Mouse (Mus musculus) kidney, adult 9 months (tissue): ENCODE measurements around the gene Vps18.
A peak's percentile ranks its signal among the peaks of the same experiment; 100 is the strongest.

Experiments used
- DNase-seq: peaks from one replicate; pipeline ENCODE4 v3.0.0; 2022

Gene Vps18

DNA sequence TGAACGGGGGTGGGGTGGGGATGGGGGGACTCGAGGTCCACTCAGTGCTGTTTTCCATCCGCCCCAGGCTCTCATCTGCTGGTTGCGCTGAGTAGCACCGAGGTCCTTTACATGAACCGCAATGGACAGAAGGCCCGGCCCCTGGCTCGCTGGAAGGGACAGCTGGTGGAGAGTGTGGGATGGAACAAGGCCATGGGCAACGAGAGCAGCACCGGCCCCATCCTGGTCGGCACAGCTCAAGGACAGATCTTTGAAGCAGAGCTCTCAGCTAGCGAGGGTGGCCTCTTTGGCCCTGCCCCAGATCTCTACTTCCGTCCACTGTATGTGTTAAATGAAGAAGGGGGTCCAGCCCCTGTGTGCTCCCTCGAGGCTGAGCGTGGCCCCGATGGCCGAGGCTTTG is 4.3 kb downstream of the Vps18 start:
- no peak for DNase-seq

DNA sequence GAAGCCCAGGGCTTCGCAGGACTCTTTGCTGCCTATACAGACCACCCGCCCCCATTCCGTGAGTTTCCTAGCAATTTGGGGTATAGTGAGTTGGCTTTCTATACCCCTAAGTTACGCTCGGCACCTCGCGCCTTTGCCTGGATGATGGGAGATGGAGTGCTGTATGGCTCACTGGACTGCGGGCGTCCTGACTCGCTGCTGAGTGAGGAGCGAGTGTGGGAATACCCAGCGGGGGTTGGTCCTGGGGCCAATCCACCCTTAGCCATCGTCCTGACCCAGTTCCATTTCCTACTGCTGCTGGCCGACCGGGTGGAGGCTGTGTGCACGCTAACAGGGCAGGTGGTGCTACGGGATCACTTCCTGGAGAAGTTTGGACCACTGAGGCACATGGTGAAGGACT is 4.8 kb downstream of the Vps18 start:
- DNase-seq, result no peak

DNA sequence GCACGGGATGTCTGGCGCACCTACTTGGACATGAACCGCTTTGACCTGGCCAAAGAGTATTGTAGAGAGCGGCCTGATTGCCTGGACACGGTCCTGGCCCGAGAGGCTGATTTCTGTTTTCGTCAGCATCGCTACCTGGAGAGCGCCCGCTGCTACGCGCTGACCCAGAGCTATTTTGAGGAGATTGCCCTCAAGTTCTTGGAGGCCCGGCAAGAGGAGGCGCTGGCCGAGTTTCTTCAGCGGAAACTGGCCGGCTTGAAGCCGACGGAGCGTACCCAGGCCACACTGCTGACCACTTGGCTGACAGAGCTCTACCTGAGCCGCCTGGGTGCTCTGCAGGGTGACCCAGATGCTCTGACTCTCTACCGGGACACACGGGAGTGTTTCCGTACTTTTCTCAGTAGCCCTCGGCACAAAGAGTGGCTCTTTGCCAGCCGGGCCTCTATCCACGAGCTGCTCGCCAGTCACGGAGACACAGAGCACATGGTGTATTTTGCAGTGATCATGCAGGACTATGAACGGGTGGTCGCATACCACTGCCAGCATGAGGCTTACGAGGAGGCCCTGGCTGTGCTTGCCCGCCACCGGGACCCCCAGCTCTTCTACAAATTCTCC is 5.3 kb downstream of the Vps18 start:
- no peak for DNase-seq

DNA sequence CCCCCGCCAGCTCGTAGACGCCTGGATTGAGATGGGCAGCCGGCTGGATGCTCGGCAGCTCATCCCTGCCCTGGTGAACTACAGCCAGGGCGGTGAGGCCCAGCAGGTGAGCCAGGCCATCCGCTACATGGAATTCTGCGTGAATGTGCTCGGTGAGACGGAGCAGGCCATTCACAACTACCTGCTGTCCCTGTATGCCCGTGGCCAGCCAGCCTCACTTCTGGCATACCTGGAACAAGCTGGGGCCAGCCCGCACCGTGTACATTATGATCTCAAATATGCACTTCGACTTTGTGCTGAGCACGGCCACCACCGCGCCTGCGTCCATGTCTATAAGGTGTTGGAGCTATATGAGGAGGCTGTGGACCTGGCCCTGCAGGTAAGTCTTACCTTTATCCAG is 5.9 kb downstream of the Vps18 start:
- no peak for DNase-seq

DNA sequence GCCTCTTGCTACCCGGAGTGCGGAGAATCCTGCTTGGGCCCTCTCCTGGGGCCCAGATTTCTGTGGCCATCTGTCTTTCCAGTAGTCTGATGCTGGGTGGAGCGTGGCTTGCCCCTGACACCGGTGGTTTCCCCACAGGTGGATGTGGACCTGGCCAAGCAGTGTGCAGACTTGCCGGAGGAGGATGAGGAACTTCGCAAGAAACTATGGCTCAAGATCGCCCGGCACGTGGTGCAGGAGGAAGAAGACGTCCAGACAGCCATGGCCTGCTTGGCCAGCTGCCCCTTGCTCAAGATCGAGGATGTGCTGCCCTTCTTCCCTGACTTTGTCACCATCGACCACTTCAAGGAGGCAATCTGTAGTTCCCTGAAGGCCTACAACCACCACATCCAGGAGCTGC is 8.2 kb downstream of the Vps18 start:
- DNase-seq, result no peak

DNA sequence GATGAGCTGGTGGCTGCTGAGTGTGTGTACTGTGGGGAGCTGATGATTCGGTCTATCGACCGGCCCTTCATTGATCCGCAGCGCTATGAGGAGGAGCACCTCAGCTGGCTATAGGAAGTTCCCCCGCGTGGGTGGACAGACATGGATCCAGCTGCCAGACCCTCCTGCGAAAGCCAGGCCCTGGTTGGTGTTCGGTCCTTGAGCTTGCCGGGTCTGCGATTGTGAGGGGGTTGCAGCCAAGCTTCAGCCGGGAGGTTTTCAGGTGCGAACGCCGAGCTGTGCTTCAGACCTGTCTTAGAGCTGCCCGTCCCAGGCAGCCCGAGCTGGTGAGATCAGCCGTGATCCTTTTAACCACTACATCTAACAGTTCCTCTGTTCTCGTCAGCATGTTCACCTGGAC is 9.0 kb downstream of the Vps18 start:
- no peak for DNase-seq

DNA sequence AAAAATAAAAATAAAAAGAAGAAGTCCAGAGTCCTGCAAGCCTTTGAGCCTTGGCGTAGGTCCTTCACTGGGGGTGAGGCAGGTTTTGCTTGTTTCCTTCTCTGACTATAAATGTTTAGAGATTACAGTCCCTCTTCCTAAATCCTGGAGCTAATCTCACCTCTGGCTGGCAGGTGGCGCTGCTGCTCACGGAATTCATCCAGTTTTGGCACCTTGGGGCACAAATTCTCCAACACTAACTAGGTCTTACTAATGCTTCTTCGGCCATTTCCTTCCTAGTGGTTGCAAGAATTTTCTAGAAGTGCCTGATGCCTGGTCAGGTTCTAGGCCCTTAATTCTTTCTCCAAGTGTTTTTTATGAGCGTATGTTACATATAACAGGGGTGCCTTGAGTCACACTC is 9.8 kb downstream of the Vps18 start:
- peak; percentile 84 for DNase-seq

DNA sequence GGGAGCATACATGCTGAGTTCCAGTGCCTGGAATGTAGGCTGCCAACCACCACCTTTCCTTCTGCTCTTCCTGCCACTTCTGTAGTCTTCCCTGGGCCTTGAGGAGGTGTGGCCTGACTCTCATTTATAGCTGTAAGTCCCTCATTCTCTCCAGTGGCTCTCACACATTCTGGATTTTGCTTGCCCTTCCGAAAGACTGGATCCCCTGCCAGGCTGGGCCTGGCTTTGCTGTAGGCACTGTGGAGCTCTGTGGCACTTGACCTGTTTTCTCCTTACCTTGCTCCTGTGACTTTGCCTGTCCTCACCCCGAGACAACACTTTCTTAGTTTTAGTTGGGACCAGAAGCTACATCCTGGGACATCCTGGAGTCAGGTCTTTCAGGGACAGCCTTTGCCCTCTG is 10.3 kb downstream of the Vps18 start:
- no peak for DNase-seq

DNA sequence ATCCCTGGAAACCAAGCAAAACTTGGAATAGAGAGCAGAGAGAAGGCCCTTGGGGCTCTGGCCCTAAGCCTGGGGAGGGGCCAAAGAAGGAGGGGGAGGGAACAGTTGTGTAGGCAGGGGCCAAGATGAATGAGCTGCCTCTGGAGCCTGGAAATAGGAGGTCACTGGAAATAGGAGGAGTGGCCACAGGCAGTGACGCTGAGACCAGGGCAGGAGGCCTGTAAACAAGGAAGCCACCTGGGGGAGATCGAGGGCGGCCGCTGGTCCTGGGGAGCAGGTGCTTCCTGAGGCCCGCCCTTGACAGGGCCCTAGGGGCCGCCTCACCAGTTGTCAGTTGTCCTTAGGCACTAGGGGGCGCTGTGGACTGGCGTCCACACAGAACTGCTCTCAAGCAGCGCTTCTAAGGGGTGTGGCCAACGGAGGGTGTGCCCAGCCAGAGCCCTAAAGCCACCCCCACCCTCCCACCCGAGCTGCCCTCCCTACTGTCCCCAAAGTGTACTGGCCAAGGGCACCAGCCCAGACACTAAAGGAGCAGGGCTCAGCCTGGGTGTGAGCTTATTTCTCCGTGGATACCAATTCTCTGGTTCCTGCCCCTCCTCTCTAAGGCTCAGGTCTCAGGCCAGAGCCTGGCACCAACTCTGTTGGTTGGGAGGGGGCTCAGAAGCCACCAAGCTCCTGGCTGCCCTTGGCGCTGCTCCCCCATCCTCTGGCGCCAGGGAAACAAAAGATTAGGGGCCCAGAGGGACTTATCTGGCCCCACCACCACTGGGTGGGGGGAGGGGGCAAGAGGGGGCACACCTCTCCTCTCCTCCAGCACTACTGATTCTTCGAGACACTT is 11.7 kb downstream of the Vps18 start:
- DNase-seq, result peak; percentile 92

DNA sequence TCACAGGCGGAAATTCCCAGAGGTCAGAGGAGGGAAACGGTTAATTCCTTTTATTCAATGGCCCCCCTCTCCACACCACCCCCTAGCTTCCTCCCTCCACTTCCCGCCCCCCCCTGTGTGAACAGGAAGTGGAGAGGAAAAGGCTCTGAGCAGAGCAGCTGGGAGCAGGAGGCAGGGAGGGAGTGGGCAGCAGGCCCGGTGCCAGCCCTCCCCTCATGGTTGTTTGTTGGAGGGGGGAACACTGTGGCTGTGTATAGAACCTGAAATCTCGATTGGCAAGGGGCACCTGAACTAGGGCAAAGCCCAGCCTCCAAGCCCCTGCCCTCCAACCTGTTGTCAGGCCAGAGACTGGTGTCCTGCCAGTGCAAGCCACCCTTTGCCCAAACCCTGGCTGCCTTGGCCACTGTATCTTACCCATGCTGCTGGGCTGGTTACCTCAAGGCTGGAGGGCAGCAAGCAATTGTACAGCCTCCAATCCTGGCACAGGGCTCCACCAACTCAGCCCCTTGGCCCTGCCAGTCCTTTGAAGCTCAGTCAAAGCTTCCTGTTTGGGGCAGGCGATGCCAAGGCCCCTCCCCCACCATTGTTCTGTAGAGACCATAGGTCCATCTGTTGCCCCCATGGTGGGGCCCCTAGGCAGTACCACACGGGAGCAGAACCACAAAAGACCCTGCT is 12.4 kb downstream of the Vps18 start:
- peak; percentile 58 for DNase-seq

DNA sequence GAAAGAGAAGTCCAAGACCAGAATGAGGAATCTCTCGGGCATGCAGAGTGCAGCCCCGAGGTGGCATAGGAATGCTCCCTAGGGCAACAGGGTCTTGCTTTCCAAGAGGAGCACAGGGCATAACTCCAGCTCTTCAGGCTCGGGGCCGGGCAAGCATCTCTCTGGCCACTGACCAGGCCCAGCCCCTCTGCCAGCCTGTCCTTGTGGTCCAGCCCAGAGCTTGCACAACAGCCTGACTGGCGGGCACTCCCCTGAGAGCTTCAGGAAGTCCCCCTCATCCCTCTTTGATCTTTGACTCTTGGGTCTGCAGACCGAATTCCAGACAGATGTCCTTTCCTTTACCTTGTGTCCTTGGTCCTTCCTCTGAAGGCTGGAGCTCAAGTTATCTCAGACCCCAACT is 14.3 kb downstream of the Vps18 start:
- DNase-seq, result no peak

DNA sequence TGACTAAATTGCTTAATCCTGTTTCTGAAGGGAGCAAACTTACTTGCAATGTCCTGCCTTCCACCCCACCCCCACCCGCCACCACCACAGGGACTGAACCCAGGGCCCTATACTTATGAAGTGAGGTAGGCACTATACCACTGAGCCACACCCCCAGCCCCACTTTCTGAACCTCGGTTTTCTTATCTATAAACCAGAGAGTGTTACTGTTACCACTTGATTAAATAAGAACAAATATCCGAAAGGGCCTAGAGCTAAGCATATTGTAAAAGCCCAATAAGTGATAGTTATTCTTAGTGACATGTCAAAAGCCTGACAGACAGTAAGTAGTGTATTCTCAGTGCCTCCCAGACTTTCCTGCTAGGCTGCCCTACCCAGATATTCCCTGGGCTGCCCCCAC is 15.9 kb downstream of the Vps18 start:
- no peak for DNase-seq

DNA sequence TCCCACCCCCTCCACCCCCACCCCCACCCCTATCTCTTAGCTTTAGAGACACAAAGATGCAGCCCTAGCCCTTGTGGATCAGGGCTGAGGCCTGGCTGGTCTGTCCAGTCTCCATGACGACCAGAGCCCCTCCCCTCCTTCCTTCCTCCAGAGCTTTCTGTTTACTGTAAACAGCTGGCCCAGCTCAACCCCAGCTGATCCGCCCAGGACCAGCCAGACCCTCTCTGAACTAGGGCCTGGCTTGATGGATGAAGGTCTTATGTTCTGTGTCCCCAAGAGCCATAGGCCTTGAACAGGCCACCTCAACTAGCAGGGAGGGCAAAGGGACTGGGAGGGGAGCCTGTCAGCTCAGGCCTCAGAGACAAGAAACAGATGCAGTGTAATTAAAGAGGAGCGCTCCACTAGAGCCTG is 16.3 kb downstream of the Vps18 start:
- DNase-seq, result peak; percentile 79

DNA sequence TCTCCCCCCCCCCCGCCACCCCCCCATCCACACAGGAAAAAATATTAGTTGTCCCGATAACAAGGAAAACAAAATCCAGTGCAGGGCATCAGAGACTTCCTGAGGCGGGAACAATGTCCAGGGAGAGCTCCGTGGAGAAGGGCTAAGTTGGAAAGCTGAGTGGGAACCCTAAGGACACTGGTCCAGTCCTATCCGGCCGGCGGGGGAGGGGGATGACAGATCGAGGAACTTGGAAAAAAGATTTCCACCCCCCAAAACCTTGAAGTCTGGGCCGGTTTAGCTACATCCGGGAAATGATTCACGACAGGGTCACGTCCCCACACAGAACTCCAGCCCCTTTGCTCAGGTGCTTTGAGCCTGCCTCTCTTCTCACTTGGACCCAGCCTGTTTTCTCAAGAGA is 23.0 kb downstream of the Vps18 start:
- peak; percentile 75 for DNase-seq

DNA sequence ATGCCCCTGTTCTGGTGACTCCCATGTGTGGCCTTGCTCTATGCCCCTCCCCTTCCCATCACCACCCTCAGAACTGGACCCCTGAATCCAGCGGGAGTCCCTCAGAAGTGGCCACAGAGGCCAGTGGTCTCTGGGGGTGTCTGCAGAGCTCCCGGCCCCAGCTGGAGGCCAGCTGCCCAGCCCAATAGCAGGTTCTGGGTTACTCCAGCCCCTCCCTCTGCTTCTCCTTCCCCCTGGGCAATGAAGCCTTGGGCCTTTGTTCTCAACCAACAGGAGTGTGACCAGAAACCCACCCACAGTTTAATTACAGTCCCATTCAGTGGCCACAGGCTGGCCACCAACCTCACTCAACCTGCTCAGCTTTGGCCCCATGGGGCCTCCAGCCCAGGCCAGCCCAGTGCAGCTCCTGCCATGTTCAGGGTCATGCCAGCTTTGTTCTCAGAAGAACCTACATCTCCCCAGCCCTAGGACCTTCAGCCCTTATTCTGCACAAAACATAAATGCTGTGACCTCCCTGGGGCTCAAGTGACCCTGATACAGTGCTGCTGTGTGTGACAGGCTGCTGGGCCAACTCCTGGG is 23.9 kb downstream of the Vps18 start:
- DNase-seq, result no peak

DNA sequence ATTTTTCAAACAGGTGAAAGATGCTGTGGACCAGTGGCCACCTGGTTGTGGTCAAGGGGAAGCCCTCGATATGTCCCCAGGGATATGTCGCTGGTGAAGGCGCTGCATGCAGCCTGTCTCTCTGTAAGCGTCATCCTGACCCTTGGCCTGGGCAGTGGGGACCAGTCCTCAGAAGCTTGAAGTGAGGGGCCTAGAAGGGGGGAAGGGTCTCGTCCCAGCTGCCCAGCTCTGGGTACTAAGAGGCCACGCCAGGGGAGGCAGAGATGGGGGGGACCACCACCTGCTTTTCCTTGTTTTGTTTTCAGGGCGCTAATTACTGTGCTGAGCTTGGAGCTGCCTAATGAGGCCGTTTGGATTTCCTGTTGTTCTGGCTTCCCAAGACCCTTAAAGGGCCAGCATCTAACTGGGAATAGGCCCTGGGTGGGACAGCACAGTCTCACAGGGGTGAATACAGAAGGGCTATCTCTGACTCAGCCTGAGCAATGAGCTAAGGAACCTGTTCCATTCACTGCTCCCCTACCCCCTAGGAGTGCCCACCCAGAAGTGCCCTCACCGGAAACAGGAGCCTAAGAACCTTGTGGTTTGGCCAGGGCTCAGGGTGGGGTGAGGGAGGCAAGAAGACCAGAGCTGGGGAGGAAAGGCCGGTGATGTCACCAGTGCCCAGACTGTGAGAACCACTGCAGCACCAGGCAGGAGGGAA is 25.4 kb downstream of the Vps18 start:
- no peak for DNase-seq

DNA sequence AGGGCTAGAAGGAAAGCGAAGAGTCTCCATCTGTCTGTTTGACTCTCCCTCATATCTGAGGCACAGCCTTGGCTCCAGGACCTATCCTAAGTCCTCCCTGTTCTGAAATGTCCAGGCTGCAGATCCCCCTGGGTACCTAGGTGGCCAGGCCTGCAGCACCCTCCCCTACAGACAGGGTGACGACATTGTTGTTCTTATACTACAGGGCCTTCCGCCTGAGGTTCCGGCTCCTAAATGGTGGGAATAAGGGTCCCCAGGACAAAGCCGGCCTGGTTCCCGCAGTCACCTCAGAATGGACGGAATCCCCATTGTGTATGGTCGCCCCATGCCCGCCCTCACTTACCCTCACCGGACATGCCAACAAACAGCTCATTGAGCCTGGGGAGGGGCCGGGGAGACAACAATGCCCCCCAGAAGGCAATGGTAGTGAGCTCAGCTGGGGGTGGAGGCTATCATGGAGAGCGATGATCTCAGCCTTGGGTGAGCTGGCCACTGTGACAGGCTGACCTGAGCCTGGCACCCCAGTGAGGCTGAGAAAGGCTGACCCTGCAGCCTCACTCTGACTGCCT is 26.3 kb downstream of the Vps18 start:
- no peak for DNase-seq

DNA sequence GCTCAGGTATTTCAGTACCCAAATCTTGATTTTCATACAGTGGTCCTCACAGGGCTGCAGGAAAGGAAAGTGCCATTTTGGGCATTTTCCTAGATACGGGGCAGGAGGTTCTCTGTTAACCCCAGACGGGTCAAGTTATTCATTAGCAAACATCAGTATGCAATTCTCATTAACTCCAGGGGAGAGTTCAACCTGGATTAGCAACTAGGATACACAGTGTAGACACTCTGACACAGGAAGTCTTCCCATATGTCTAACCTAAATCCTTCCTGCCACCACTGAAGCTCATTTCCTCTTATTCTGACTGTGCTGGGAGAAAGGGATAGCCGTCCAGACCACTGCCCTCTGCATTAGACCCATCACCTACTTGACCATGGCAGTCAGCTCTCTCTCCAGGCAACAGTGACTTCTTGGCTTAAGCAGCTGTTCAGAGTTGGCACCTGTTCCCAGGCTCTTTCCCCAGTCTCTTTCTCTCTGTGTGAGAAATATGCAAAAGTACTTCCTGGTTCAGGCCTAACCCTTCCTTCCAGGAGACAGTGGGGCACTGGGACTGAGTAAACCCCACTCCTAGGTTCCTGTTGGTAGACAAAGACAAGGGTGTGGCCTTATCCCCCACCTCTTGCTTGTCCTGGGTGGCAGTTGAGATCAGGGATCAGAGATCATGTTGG is 29.6 kb downstream of the Vps18 start:
- peak; percentile 80 for DNase-seq

DNA sequence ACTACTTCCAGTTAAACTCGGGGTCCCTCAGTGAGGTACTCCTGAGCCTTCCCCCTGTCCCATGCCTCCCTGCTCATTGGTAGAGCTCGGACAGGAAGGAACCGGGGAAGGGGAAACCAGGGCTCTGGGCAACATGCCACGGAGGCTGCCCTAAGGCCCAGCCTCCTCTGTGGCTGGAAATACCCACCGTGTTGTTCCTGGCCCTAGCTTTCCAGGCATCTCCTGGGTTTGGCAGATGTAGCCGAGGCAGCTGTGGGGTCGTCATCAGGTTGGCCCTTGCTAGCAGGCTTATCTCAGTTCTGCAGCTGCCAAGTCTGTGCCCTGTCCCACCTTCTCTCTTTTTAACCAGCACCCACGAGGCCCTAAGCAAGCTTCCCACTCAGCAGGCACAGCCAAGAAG is 32.0 kb downstream of the Vps18 start:
- no peak for DNase-seq

DNA sequence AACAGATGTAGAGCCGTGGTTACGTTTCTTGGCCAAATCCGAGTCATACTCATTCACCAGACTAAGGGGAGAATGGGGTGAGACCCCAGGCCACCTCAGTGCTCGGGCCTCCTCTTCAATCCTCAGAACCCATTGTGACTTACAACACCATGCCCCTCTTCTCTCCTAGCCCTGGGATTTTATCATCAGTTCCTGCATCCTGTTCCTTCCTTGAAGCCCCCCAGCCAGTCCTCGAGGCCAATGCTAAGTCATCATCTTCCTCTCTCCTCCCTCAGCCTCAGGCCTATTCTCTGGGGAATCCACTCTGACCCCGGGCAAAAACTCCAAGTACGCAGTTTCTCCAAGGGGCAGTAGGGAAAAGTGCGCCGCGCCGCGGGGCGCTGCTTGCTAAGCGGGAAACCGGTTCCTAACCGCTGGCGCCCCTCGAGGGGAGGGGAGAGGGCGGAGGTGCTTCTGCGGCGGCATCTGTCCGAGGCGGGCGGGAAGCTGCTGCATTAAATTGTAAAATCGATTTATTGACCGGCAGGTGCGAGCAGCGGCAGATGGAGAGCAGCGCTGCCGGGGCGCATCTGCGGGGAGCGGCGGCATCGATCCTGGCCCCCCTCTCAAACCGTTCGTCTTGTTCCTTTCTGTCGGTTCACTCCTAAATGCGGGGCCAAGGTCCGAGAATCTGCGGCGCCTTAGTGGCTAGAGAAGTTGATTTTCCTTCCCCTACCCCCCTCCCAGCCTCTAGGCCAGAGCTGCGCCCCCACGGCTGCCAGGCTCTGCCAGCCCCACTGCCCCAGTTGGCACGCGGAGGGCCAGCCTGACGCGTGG is 33.4 kb downstream of the Vps18 start:
- DNase-seq, result no peak

DNA sequence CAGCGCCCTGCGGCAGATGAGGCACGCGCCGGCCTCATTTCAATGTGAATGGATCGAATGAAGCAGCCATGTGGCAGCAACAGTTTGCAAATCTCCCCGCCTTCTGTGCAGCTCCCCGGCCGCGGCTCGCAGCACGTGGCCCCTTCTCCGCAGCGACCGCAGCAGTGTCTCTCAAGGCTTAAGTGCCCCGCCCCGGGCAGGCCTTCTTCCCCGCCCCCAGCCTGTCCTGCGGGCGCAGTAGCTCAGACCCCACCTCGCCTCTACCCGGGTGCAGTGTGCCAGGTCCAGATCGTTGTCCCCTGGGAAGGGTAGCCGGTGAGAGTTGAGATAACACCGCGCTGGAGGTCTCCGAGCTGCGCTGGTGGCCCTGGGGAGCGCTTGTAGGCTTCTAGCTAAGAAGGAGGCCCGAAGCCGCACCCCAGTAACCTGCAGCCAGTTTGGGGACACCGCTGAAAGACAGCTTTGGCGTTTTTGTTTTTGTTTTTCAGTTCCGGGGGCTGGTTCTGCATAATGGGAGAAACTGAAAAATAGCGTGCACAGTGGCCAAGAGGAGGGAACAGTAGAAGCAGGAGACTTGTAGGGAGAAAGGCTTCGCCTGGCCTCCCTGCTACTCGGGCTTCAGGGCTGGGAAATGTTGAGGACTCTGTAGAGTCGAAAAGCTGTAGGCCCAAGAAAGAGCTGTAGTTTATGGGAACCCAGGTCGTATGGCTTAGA is 34.2 kb downstream of the Vps18 start:
- DNase-seq, result no peak
